Mouse (Mus musculus) mesoderm, embryonic 11.5 days (tissue): ENCODE data around the gene Edrf1.
"Not testable (repeated sequence)": the region's sequence is repeated elsewhere in the genome, so short reads cannot be mapped to it uniquely, and the experiment has no call there.

Experiments used
- DNase-seq: peaks from one replicate; pipeline ENCODE4 v3.0.0-alpha.2; 2012; ENCODE audit warnings: low read depth, low spot score

Gene Edrf1

GRCm38 (mm10) chr7:133645716-133646115 is 8.4 kb downstream of the Edrf1 start:
- no peak for DNase-seq

- DNase-seq = peak; percentile 29
These were observed 25.1 kb downstream of the Edrf1 start for GRCm38 (mm10) chr7:133662467-133662866.

- no peak for DNase-seq
These were observed 31.7 kb downstream of the Edrf1 start for GRCm38 (mm10) chr7:133669071-133669470.

- no peak for DNase-seq
These were observed 32.6 kb downstream of the Edrf1 start for GRCm38 (mm10) chr7:133669946-133670345.

GRCm38 (mm10) chr7:133670846-133671245 is 33.5 kb downstream of the Edrf1 start:
- no peak for DNase-seq

GRCm38 (mm10) chr7:133676002-133676401 is 38.7 kb downstream of the Edrf1 start:
- DNase-seq = peak; percentile 15

GRCm38 (mm10) chr7:133678716-133679115 is 41.4 kb downstream of the Edrf1 start:
- DNase-seq = no peak

GRCm38 (mm10) chr7:133679439-133679838 is 42.1 kb downstream of the Edrf1 start:
- no peak for DNase-seq

GRCm38 (mm10) chr7:133679961-133680360 is 42.6 kb downstream of the Edrf1 start, which contains the start of gene Mmp21:
Gene Mmp21 (minus strand): TSS chr7:133680061.
- no peak for DNase-seq

GRCm38 (mm10) chr7:133683626-133684025 is 46.3 kb downstream of the Edrf1 start:
- DNase-seq = no peak

- DNase-seq = no peak
These were observed 46.8 kb downstream of the Edrf1 start for GRCm38 (mm10) chr7:133684110-133684509.

- no peak for DNase-seq
These were observed 47.4 kb downstream of the Edrf1 start for GRCm38 (mm10) chr7:133684701-133685100.

- DNase-seq = not testable (repeated sequence)
These were observed 48.3 kb downstream of the Edrf1 start for GRCm38 (mm10) chr7:133685644-133686043.

GRCm38 (mm10) chr7:133698021-133698709 is 60.8 kb downstream of the Edrf1 start:
- no peak for DNase-seq

- no peak for DNase-seq
These were observed 62.5 kb downstream of the Edrf1 start for GRCm38 (mm10) chr7:133699885-133700284.

GRCm38 (mm10) chr7:133701366-133701765 is 64.0 kb downstream of the Edrf1 start:
- no peak for DNase-seq

GRCm38 (mm10) chr7:133702333-133702732 is 65.0 kb downstream of the Edrf1 start:
- DNase-seq = no peak

- no peak for DNase-seq
These were observed 66.6 kb downstream of the Edrf1 start for GRCm38 (mm10) chr7:133703906-133704305.

GRCm38 (mm10) chr7:133707301-133707700 is 70.0 kb downstream of the Edrf1 start:
- no peak for DNase-seq

- DNase-seq = no peak
These were observed 78.0 kb downstream of the Edrf1 start for GRCm38 (mm10) chr7:133715387-133715786.

GRCm38 (mm10) chr7:133718580-133718979 is 81.2 kb downstream of the Edrf1 start:
- no peak for DNase-seq

GRCm38 (mm10) chr7:133720616-133721015 is 83.3 kb downstream of the Edrf1 start:
- DNase-seq = no peak
